Mouse (Mus musculus): ENCODE measurements around the gene Rnf145. TPM values are rescaled to one million over a fixed set of nuclear protein-coding genes. Genes with fewer than 3 reads are reported as not detected.
A peak's percentile ranks its signal among the peaks of the same experiment; 100 is the strongest.

The Rnf145 gene
- total RNA-seq, 2 experiments from 2014 or later = 95.7 to 97.0 TPM

GRCm38 (mm10) chr11:44543593-44543992 lies 24.8 kb downstream of the Rnf145 start:
- DNase-seq (ENCODE audit: low spot score in 2 of 2) = no peak
- TF ChIP-seq CTCF (conservative IDR thresholded peaks at IDR 0.05) = no peak
- H3K27ac ChIP-seq = no peak overlapping the region
- no peak overlapping the region for H3K4me3 ChIP-seq

- DNase-seq (ENCODE audit: low spot score in 2 of 2) = no peak
- no peak for TF ChIP-seq CTCF (conservative IDR thresholded peaks at IDR 0.05)
- Histone ChIP-seq H3K4me3 (no peak overlapping the region), H3K27ac (no peak overlapping the region)
These were observed 25.2 kb downstream of the Rnf145 start for GRCm38 (mm10) chr11:44543996-44544395.

- H3K27ac ChIP-seq = peak overlapping the region; percentile 32; the same call in 1 of the 2 replicates
- no peak overlapping the region for H3K4me3 ChIP-seq
- TF ChIP-seq CTCF (conservative IDR thresholded peaks at IDR 0.05) = no peak
- no peak for DNase-seq (ENCODE audit: low spot score in 2 of 2)
These were observed 26.4 kb downstream of the Rnf145 start for GRCm38 (mm10) chr11:44545181-44545580.

- H3K27ac ChIP-seq = peak overlapping the region; percentile 67
- TF ChIP-seq CTCF (conservative IDR thresholded peaks at IDR 0.05) = no peak
- no peak for DNase-seq (ENCODE audit: low spot score in 2 of 2)
- H3K4me3 ChIP-seq = peak overlapping the region; percentile 33
These were observed 27.5 kb downstream of the Rnf145 start for GRCm38 (mm10) chr11:44546250-44546649.

GRCm38 (mm10) chr11:44547651-44548196 lies 29.0 kb downstream of the Rnf145 start:
- Histone ChIP-seq H3K4me3 (no peak overlapping the region), H3K27ac (peak overlapping the region; percentile 67)
- no peak for TF ChIP-seq CTCF (conservative IDR thresholded peaks at IDR 0.05)
- DNase-seq (ENCODE audit: low spot score in 2 of 2) = peak; percentile 38 to 71

GRCm38 (mm10) chr11:44548816-44549215 lies 30.1 kb downstream of the Rnf145 start:
- Histone ChIP-seq H3K4me3 (no peak overlapping the region), H3K27ac (no peak overlapping the region)
- no peak for DNase-seq (ENCODE audit: low spot score in 2 of 2)
- no peak for TF ChIP-seq CTCF (conservative IDR thresholded peaks at IDR 0.05)

- DNase-seq (ENCODE audit: low spot score in 2 of 2) = no peak
- TF ChIP-seq CTCF (conservative IDR thresholded peaks at IDR 0.05) = no peak
- H3K4me3 ChIP-seq = no peak overlapping the region
- no peak overlapping the region for H3K27ac ChIP-seq
These were observed 30.9 kb downstream of the Rnf145 start for GRCm38 (mm10) chr11:44549511-44550278.

- no peak overlapping the region for H3K4me3 ChIP-seq
- no peak for DNase-seq (ENCODE audit: low spot score in 2 of 2)
- TF ChIP-seq CTCF (conservative IDR thresholded peaks at IDR 0.05) = peak; percentile 61
- no peak overlapping the region for H3K27ac ChIP-seq
These were observed 32.2 kb downstream of the Rnf145 start for GRCm38 (mm10) chr11:44550996-44551395.

GRCm38 (mm10) chr11:44554339-44554738 lies 35.6 kb downstream of the Rnf145 start:
- no peak overlapping the region for H3K4me3 ChIP-seq
- no peak overlapping the region for H3K27ac ChIP-seq
- no peak for TF ChIP-seq CTCF (conservative IDR thresholded peaks at IDR 0.05)
- no peak for DNase-seq (ENCODE audit: low spot score in 2 of 2)

GRCm38 (mm10) chr11:44558521-44558920 lies 39.8 kb downstream of the Rnf145 start:
- no peak for TF ChIP-seq CTCF (conservative IDR thresholded peaks at IDR 0.05)
- no peak overlapping the region for H3K27ac ChIP-seq
- DNase-seq (ENCODE audit: low spot score in 2 of 2) = no peak

GRCm38 (mm10) chr11:44559466-44559865 lies 40.7 kb downstream of the Rnf145 start:
- H3K27ac ChIP-seq = no peak overlapping the region; the same call in 1 of the 2 replicates
- no peak for DNase-seq (ENCODE audit: low spot score in 2 of 2)
- no peak for TF ChIP-seq CTCF (conservative IDR thresholded peaks at IDR 0.05)
- no peak overlapping the region for H3K4me3 ChIP-seq

More at GRCm38 (mm10) chr11:44558521-44558920, 39.8 kb downstream of the Rnf145 start:
- H3K4me3 ChIP-seq = no peak overlapping the region

- Histone ChIP-seq H3K27ac (no peak overlapping the region), H3K4me3 (no peak overlapping the region)
- no peak for TF ChIP-seq CTCF (conservative IDR thresholded peaks at IDR 0.05)
- DNase-seq (ENCODE audit: low spot score in 2 of 2) = no peak
These were observed 41.6 kb downstream of the Rnf145 start for GRCm38 (mm10) chr11:44560396-44560795.

- TF ChIP-seq CTCF (conservative IDR thresholded peaks at IDR 0.05) = no peak
- H3K27ac ChIP-seq = no peak overlapping the region
- no peak for DNase-seq (ENCODE audit: low spot score in 2 of 2)
- H3K4me3 ChIP-seq = no peak overlapping the region
These were observed 42.8 kb downstream of the Rnf145 start for GRCm38 (mm10) chr11:44561476-44562015.

Data from layer of hippocampus, adult 2 months (tissue).